Mouse (Mus musculus): ENCODE measurements at regions not wholly inside any gene's neighbourhood (a gene's known extent, or its start where the extent isn't known, plus 50 kb on each side); places are given as distances from the start of the nearest gene placed in this dataset.

DNA sequence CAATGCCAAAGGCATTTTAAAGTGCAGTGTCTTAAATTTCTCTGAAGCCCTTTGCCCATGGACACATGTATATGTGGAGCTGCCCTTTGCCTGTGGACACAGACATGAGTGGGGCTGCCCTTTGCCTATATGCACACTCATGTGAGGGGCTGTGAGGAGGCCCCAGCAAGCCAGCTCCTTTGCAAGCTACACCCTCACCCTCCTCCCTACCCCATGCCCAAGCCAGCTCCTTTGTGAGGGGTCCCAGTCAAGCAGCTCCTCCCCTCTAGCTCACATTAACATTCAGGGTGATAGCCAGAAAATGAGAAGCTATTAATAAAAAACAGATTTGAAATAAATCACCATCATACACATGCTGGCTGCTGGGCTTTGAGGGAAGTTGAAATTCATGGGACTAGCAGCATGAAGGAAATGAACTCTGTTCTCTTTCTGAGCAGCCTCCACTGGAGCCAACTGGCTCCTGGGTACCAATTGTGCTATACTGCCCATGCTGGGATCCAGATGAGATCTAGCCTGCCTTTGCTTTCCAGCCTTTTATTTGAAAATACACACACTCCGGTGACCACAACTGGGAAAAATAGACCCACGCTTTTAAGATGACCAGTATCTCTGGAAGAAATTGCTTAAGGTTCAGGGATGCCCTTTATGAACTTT lies 151.4 kb downstream of the Abcc12 start:
- no peak for DNase-seq (ENCODE audit: low spot score in 2 of 2)

DNA sequence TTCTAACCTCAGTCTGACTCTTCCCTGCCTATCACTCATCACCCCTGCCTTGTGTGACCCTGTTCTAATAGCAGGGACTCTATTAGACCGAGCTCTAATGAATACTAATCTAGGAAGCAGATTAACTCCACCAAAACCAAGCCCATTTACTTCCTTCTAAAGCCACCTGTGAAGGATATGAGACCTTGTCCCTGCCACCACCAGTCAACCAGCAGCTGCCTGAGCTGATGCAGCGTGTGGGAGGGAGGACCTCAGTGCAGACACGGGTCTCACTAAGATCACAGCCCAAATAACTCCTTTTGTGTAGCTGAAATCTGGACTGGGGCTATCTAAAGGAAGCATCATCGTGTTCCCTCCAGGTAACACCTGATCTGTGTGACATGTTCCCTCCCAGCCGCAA lies 152.4 kb downstream of the Abcc12 start:
- DNase-seq (ENCODE audit: low spot score in 2 of 2): no peak

DNA sequence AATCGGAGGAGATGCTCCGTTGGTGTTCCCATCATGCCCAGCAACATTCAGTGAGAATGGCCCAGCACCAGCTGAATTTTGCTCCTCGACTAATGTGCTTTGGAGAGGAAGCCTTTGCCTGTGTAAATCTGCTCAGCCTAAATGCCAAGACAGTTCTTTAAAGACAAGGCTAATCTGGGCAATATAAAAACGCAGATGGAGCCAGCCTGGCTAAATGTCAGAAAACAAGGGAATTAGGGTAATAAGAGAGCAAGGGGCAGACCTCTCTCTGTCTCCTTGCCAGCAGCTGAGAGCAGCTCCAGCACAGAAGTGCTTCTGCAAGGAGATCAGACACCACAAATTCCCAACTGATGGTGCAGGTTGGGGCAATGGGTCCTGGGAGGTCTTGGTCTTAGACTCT lies 154.4 kb downstream of the Abcc12 start:
- no peak for DNase-seq (ENCODE audit: low spot score in 2 of 2)

DNA sequence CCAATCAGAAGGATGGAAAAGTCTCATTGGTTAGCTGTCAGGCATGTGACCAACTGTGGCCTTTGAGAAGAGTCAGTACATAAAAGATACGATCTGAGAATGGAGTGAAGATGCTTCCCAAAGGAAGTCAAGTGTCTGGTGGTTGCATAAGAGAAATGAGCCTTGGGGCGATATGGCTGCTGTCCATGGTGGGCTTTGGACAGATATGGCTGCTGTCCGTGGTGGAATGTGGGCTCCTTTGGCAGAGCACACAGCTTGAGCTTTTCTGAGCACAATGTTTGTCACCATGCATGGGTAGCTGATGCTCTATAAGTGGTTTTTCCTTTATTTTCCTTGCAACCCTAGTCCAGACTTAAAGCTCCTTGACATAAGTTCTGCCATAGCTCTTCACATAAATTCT lies 155.1 kb downstream of the Abcc12 start:
- DNase-seq (ENCODE audit: low spot score in 2 of 2): no peak

DNA sequence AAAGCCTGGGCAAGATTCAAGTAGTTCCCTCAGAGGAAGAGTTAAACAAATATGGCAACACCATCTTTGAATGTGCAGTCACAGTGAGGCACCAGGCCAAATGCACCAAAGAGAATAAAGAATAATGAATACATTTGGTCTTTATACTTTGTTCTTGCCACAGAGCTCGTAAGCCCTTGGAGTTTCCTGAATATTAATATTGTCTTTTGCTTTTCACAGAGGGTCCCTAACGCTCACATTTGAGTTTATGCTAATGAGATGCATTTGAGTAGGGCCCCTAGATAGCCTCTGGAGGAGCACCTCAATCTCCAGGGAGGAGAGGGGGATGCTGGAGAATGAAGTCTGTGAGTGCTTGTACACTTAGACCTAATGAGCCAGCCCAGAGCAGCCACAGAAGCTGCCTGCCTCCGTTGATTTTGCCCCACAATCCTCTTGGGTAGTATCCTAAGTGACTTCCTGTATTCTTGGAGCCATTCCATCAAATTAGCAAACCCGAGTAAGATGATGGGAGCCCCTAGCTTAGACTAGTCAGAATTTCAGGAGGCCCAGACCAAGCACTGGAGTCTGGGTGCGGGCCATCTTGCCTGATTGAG lies 161.3 kb downstream of the Abcc12 start:
- DNase-seq (ENCODE audit: low spot score in 2 of 2): no peak

- no peak for DNase-seq (ENCODE audit: low spot score in 2 of 2)
Observed at GRCm38 (mm10) chr8:86418414-86418981, 162.0 kb downstream of the Abcc12 start.

DNA sequence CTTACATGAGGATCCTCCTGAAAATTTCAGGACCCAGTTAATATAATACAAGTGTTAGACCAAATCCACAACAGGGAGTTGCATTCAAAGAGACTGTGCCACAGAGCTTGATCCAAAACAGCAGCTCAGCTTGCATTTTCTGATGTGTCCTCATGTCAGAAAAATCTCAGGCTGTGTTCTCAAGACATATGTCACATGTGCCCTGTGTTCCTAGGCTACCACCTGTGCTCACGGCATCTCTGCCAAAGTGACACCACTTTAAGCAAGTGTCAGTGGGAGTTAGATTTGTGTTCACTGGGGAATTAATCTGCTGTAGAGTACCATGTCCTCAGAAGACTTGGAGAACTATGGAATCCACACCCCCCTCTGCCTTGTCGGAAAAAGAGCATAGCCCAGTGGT lies 165.3 kb downstream of the Abcc12 start:
- peak in 1 of 2 experiments; percentile 66 for DNase-seq (ENCODE audit: low spot score in 2 of 2)

- DNase-seq (ENCODE audit: low spot score in 2 of 2): peak in 1 of 2 experiments; percentile 44
Observed at GRCm38 (mm10) chr8:86411232-86411631, 169.3 kb downstream of the Abcc12 start.

GRCm38 (mm10) chr8:86406196-86406595 lies 174.3 kb downstream of the Abcc12 start:
- DNase-seq (ENCODE audit: low spot score in 2 of 2): no peak

GRCm38 (mm10) chr8:86403434-86403833 lies 177.1 kb downstream of the Abcc12 start:
- DNase-seq (ENCODE audit: low spot score in 2 of 2): no peak

DNA sequence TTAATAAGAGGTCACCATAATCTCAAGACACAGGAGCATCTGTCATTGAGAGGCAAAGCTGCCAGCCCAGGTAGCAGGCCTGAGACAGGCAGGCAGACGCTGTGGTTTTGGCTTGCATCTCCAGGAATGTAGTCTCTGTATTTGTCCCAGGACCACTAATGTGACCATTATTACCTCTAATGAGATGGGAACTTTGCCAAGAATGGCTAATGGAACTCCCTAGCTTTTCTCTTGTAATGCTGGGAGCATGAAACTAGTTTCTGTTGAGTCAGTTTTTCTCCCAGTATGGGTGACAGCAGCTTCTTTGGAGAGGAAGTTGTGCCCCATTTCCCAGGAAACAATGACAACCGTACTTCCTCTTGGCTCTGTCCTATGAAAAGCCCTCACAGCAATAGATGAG lies 178.5 kb downstream of the Abcc12 start:
- DNase-seq (ENCODE audit: low spot score in 2 of 2): no peak

GRCm38 (mm10) chr8:86395121-86395520 lies 185.4 kb downstream of the Abcc12 start:
- no peak for DNase-seq (ENCODE audit: low spot score in 2 of 2)

DNA sequence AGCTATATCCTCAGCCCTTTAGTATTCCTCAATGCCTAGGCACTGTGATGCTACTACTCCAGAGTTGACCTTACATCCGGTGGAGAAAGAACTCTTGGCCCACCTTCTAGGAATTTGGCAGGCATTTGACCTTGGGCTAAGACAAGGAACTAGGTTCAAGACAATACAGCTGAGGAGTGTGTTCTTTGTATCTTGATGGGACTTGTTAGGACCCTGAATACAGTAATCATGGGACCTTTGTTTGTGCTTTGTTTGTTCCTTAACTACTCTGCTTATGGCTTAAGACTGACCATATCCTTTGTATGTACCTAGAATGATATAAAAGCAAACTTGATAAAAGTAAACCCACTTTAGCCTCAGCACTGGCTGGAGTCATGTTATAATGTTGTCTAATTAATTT lies 186.7 kb downstream of the Abcc12 start:
- DNase-seq (ENCODE audit: low spot score in 2 of 2): no peak

GRCm38 (mm10) chr8:86393374-86393773 lies 187.1 kb downstream of the Abcc12 start:
- no peak for DNase-seq (ENCODE audit: low spot score in 2 of 2)

GRCm38 (mm10) chr8:86390715-86391114 lies 189.8 kb downstream of the Abcc12 start:
- DNase-seq (ENCODE audit: low spot score in 2 of 2): no peak

DNA sequence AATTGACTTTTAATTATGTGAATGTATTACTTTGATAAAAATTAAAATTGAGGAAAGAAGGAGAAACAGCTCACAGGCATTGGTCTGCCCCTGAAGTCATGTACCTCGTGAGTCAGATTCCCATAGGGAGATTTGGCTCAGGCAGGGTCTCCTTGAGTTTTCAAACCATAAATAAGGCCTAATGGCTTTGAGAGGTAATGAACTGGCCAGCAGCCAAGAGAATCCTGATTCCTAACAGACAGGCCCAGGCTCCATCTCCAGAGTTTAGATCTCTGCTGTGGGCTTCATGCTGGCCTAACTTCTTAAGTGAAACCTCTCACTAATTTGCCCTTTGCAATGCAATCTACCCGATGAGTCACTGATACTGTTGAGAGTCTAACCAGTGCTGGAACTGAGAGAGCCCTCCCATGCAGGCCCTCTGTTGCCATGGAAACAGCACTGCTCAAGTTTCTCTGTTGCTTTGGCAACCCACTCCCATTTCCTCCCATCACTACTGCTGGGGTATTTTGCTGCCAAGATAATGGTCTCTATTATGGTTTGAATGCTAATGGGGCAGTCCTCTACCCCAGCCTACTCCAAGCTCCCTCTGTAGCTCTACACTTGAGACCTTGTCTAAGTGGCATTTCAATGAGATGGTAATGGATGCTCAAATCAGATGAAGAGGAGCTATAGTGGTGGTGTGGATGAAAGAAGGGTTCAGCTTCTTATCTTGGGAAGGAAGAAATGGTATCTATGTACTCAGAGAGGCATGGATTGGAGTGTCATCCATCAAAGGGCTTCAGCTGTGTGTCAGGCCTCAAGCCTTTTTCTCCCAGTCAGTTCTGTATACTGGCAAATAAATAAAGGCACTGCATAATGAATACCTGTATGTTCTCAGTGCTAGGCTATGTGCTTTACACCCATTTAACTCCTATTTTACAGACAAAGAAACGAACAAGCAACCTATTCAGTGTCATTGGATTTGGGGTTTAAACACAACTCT lies 190.5 kb downstream of the Abcc12 start:
- DNase-seq (ENCODE audit: low spot score in 2 of 2): peak; percentile 84 to 94

- DNase-seq (ENCODE audit: low spot score in 2 of 2): no peak
Observed at GRCm38 (mm10) chr8:86385236-86385635, 195.2 kb downstream of the Abcc12 start.

DNA sequence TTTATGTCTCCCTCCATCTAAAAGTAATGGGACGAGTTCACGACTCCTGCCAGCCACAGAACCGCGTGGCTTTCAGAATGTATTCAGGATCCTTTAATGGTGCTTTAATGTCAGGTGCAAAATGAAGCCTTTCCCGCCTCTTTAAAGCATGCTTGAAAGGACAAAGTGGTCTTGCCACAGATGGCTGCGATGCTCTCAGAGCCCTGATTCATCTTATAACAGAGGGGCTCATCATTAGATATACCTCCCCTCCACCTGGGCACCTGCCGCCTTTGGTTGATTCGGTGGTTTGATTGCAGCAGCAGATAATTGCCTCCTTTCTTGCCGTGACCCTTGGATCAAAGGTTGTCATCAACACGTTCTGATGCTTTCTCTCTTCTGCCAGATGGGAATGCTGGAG lies 198.5 kb downstream of the Abcc12 start:
- no peak for DNase-seq (ENCODE audit: low spot score in 2 of 2)

DNA sequence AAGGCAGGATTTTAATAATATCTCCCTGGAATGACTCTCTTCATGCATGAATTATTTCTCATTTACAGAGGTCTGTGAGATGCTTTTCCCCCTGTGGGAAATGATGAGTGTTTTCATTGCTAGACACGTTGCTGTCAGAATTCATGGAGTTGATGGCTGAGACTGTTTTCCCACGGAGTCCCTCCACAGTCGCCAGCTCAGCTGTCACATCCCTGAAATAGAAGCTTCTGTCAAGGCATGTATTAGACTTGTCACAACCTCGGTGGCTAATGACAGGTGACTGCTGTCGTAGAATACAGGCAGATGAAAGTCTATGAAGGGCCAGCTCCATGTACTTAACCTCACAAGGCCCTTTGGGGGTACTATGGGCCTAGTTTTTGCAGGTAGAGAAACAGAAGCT lies 212.4 kb downstream of the Abcc12 start:
- DNase-seq (ENCODE audit: low spot score in 2 of 2): no peak

DNA sequence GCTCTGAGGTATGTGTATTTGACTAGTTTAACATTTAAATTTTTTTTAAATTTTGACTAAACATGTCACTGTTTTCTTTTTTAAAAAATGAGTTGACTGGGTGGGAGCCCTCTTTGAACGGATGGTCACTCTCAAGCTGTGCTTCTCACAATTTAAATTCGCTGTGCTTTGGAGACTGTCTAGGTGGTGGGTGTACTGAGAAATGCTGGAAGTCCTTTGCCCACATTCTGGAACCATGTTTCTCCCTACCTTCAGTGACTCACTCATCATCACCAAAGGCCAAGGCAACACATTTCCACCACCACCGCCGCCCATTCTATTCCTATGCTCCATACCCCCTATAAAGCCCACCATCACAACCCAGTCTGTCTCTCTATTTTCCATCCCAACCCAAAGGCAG lies 213.8 kb downstream of the Abcc12 start:
- DNase-seq (ENCODE audit: low spot score in 2 of 2): no peak

GRCm38 (mm10) chr8:86365726-86366125 lies 214.8 kb downstream of the Abcc12 start:
- DNase-seq (ENCODE audit: low spot score in 2 of 2): no peak

DNA sequence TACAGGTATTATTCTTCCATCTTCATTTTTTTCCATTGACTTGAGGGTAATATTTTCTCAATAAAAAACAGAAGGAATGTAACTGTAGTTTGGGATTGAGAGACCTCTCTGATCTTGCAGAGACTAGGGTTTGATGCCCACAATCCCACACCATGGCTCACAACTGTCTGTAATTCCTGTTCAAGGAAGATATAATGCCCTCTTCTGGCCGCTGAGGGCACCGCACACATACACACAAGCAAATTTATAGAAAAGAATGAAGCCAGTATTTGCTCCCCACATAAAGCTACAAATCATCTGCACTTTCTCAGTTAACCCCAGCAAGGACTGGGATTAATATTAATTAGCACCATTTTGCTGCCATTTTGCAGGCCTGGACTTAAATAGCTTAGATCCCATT lies 215.6 kb downstream of the Abcc12 start:
- DNase-seq (ENCODE audit: low spot score in 2 of 2): no peak
